ENCODE assay signal across 7 mouse cellular contexts in genomic region chr12:69158366-69158764, GRCm38 (mm10). TPM values are rescaled to one million over a fixed set of nuclear protein-coding genes. Genes with fewer than 3 reads are reported as not detected.
DNase-seq lines count a peak whose midpoint lies in the region; ATAC-seq and TF ChIP-seq lines count a peak whose summit lies in the region.

No protein-coding gene starts in this region.

- no peak for DNase-seq in spleen, adult 2 months (ENCODE audit: low read depth in 1 of 2, low spot score in 2 of 2)
- no peak for DNase-seq in spleen, postnatal 36 days (ENCODE audit: low spot score in 2 of 2)
- DNase-seq in thymus, postnatal 10 days (ENCODE audit: low spot score in 2 of 2): no peak
- no peak for DNase-seq in adrenal gland, postnatal 4 days (ENCODE audit: low spot score in 2 of 2)

- no peak for TF ChIP-seq POLR2A in spleen, adult 2 months (IDR thresholded peaks at IDR 0.05; ENCODE audit: low read depth, low read length)

- H3K36me3 ChIP-seq in spleen, adult 2 months (ENCODE audit: control insufficient read depth, insufficient read depth, low read length): peaks cover 9% of the 10 kb centered on the region
- peaks cover 18% of the 10 kb centered on the region for H3K36me3 ChIP-seq in embryonic facial prominence, embryonic 15.5 days
- H3K36me3 ChIP-seq in limb, embryonic 15.5 days: peaks cover 17% of the 10 kb centered on the region
- peaks cover 12% of the 10 kb centered on the region for H3K36me3 ChIP-seq in stomach, embryonic 16.5 days (ENCODE audit: control insufficient read depth, insufficient read depth, low read length)

- H3K4me1 ChIP-seq in spleen, adult 2 months (ENCODE audit: control insufficient read depth, insufficient read depth, insufficient read length): peaks cover 3% of the 10 kb centered on the region; the same call in 1 of the 2 replicates
- H3K4me1 ChIP-seq in embryonic facial prominence, embryonic 15.5 days: peaks cover 9% of the 10 kb centered on the region; the same call in 1 of the 2 replicates
- peaks cover 4% of the 10 kb centered on the region for H3K4me1 ChIP-seq in limb, embryonic 15.5 days
- peaks cover 10% of the 10 kb centered on the region for H3K4me1 ChIP-seq in stomach, embryonic 16.5 days (ENCODE audit: control insufficient read depth, insufficient read depth, low read length)

- no peak for ATAC-seq in embryonic facial prominence, embryonic 15.5 days (ENCODE audit: insufficient number of reproducible peaks, low FRiP score, low TSS enrichment, low read depth)
- ATAC-seq in limb, embryonic 15.5 days (ENCODE audit: insufficient number of reproducible peaks, low FRiP score, low TSS enrichment, low read depth): no peak
- no peak for ATAC-seq in stomach, embryonic 16.5 days (ENCODE audit: insufficient read depth, low FRiP score)

- peak overlapping the region; percentile 94 for H3K27ac ChIP-seq in spleen, adult 2 months (ENCODE audit: insufficient read depth, low read length)
- H3K27ac ChIP-seq in embryonic facial prominence, embryonic 15.5 days (replicated peaks): peak overlapping the region; percentile 94
- H3K27ac ChIP-seq in limb, embryonic 15.5 days: peak overlapping the region; percentile 95
- H3K27ac ChIP-seq in stomach, embryonic 16.5 days (ENCODE audit: low read length): peak overlapping the region; percentile 96

- WGBS in spleen, adult 2 months: under 1% methylated on average over 19 of the region's 19 CpGs
- WGBS in embryonic facial prominence, embryonic 15.5 days: 1% methylated on average over 19 of the region's 19 CpGs
- 1% methylated on average over 19 of the region's 19 CpGs for WGBS in limb, embryonic 15.5 days
- under 1% methylated on average over 19 of the region's 19 CpGs for WGBS in stomach, embryonic 16.5 days

- H3K4me2 ChIP-seq in embryonic facial prominence, embryonic 15.5 days (replicated peaks): peak overlapping the region; percentile 54
- H3K4me2 ChIP-seq in limb, embryonic 15.5 days: peak overlapping the region; percentile 55
- H3K4me2 ChIP-seq in stomach, embryonic 16.5 days (ENCODE audit: low read depth, low read length): peak overlapping the region; percentile 72

- no peak for TF ChIP-seq CTCF in spleen, adult 2 months (IDR thresholded peaks at IDR 0.05; ENCODE audit: extremely low read depth, insufficient read depth, insufficient read length, insufficient replicate concordance)

- no peaks in the 10 kb centered on the region for H3K27me3 ChIP-seq in spleen, adult 2 months (ENCODE audit: control insufficient read depth, insufficient read depth, low read length)
- H3K27me3 ChIP-seq in embryonic facial prominence, embryonic 15.5 days: no peaks in the 10 kb centered on the region
- H3K27me3 ChIP-seq in limb, embryonic 15.5 days: no peaks in the 10 kb centered on the region
- no peaks in the 10 kb centered on the region for H3K27me3 ChIP-seq in stomach, embryonic 16.5 days (ENCODE audit: control insufficient read depth, insufficient read depth, low read length)

- peak overlapping the region; percentile 91 for H3K9ac ChIP-seq in embryonic facial prominence, embryonic 15.5 days
- peak overlapping the region; percentile 72 for H3K9ac ChIP-seq in limb, embryonic 15.5 days
- H3K9ac ChIP-seq in stomach, embryonic 16.5 days (ENCODE audit: low read length): peak overlapping the region; percentile 93

- H3K4me3 ChIP-seq in spleen, adult 2 months (ENCODE audit: extremely low read depth, insufficient read depth, insufficient read length): peak overlapping the region; percentile 84
- peak overlapping the region; percentile 72 for H3K4me3 ChIP-seq in embryonic facial prominence, embryonic 15.5 days (replicated peaks)
- peak overlapping the region; percentile 66 for H3K4me3 ChIP-seq in limb, embryonic 15.5 days
- H3K4me3 ChIP-seq in stomach, embryonic 16.5 days (replicated peaks; ENCODE audit: low read length): peak overlapping the region; percentile 76

- H3K9me3 ChIP-seq in embryonic facial prominence, embryonic 15.5 days (replicated peaks): no peaks in the 10 kb centered on the region
- H3K9me3 ChIP-seq in limb, embryonic 15.5 days: no peaks in the 10 kb centered on the region
- no peaks in the 10 kb centered on the region for H3K9me3 ChIP-seq in stomach, embryonic 16.5 days (replicated peaks; ENCODE audit: control insufficient read depth, low read length)

RNA-seq across cellular contexts. Expression of gene Rps29, which starts 0.6 kb away (rescaled TPM):
- 1,903 and 2,009 TPM in 2 replicates for polyA plus RNA-seq in spleen, adult 2 months (2012; rRNA removed)
- polyA plus RNA-seq in embryonic facial prominence, embryonic 15.5 days (2015; fragmentation: Nextera tagmentation; extraction: Ambion mirVana): 1,694 and 1,796 TPM in 2 replicates
- polyA plus RNA-seq in limb, embryonic 15.5 days (2015; fragmentation: Nextera tagmentation; extraction: Ambion mirVana): 1,239 and 1,758 TPM in 2 replicates
- 1,481 and 1,784 TPM in 2 replicates for polyA plus RNA-seq in stomach, embryonic 16.5 days (2015; fragmentation: Nextera tagmentation; extraction: Ambion mirVana)
- total RNA-seq in adrenal gland, postnatal 4 days (2021): 1,000 to 10,000 TPM; 1,787 to 1,858 TPM

RNA-seq across cellular contexts. Expression of gene Lrr1, which starts 10.2 kb away (rescaled TPM):
- 0.82 and 1.9 TPM in 2 replicates for polyA plus RNA-seq in spleen, adult 2 months (2012; rRNA removed)
- 16.6 and 16.8 TPM in 2 replicates for polyA plus RNA-seq in embryonic facial prominence, embryonic 15.5 days (2015; fragmentation: Nextera tagmentation; extraction: Ambion mirVana)
- polyA plus RNA-seq in limb, embryonic 15.5 days (2015; fragmentation: Nextera tagmentation; extraction: Ambion mirVana): 19.5 and 21.3 TPM in 2 replicates
- 14.2 and 16.5 TPM in 2 replicates for polyA plus RNA-seq in stomach, embryonic 16.5 days (2015; fragmentation: Nextera tagmentation; extraction: Ambion mirVana)
- total RNA-seq in adrenal gland, postnatal 4 days (2021): 1 to 10 TPM; 2.7 to 5.4 TPM

RNA-seq across cellular contexts. Expression of gene Rpl36al, which starts 25.5 kb away (rescaled TPM):
- polyA plus RNA-seq in spleen, adult 2 months (2012; rRNA removed): 75.1 and 98.9 TPM in 2 replicates
- polyA plus RNA-seq in embryonic facial prominence, embryonic 15.5 days (2015; fragmentation: Nextera tagmentation; extraction: Ambion mirVana): 529 and 569 TPM in 2 replicates
- polyA plus RNA-seq in limb, embryonic 15.5 days (2015; fragmentation: Nextera tagmentation; extraction: Ambion mirVana): 551 and 592 TPM in 2 replicates
- 590 and 688 TPM in 2 replicates for polyA plus RNA-seq in stomach, embryonic 16.5 days (2015; fragmentation: Nextera tagmentation; extraction: Ambion mirVana)
- total RNA-seq in adrenal gland, postnatal 4 days (2021): 100 to 1,000 TPM; 523 to 531 TPM

RNA-seq across cellular contexts. Expression of gene Mgat2, which starts 25.6 kb away (rescaled TPM):
- 14.8 and 17.9 TPM in 2 replicates for polyA plus RNA-seq in spleen, adult 2 months (2012; rRNA removed)
- polyA plus RNA-seq in embryonic facial prominence, embryonic 15.5 days (2015; fragmentation: Nextera tagmentation; extraction: Ambion mirVana): 57.5 and 60.7 TPM in 2 replicates
- polyA plus RNA-seq in limb, embryonic 15.5 days (2015; fragmentation: Nextera tagmentation; extraction: Ambion mirVana): 63.4 and 65.2 TPM in 2 replicates
- 32.6 and 41.9 TPM in 2 replicates for polyA plus RNA-seq in stomach, embryonic 16.5 days (2015; fragmentation: Nextera tagmentation; extraction: Ambion mirVana)
- 10 to 100 TPM; 51.4 to 53.9 TPM for total RNA-seq in adrenal gland, postnatal 4 days (2021)

RNA-seq across cellular contexts. Expression of gene Gm49383, which starts 38.5 kb away (rescaled TPM):
- 1.8 and 3.1 TPM in 2 replicates for polyA plus RNA-seq in spleen, adult 2 months (2012; rRNA removed)
- polyA plus RNA-seq in embryonic facial prominence, embryonic 15.5 days (2015; fragmentation: Nextera tagmentation; extraction: Ambion mirVana): 24.5 and 26.0 TPM in 2 replicates
- polyA plus RNA-seq in limb, embryonic 15.5 days (2015; fragmentation: Nextera tagmentation; extraction: Ambion mirVana): 28.2 and 30.7 TPM in 2 replicates
- polyA plus RNA-seq in stomach, embryonic 16.5 days (2015; fragmentation: Nextera tagmentation; extraction: Ambion mirVana): 18.5 and 22.3 TPM in 2 replicates
- total RNA-seq in adrenal gland, postnatal 4 days (2021): 1 to 10 TPM; 7.2 to 9.2 TPM
